Mouse (Mus musculus): ENCODE measurements around the gene Slco2a1. TPM values are rescaled to one million over a fixed set of nuclear protein-coding genes. Genes with fewer than 3 reads are reported as not detected.
"Not testable (repeated sequence)": the region's sequence is repeated elsewhere in the genome, so short reads cannot be mapped to it uniquely, and the experiment has no call there.

Gene Slco2a1
- polyA plus RNA-seq, 1 experiment from 2014 or later, result 5.6 TPM

- 0% methylated on average over 19 of the region's 19 CpGs for WGBS
- ATAC-seq (replicated peaks; ENCODE audit: low FRiP score), result peak; percentile 87
- 0 out of 2 replicates have a peak overlapping the region, but pooled peaks have one; percentile 43 for H3K9ac ChIP-seq
Measured at GRCm38 (mm10) chr9:103092248-103092647, 103.7 kb downstream of the Slco2a1 start.

GRCm38 (mm10) chr9:103093681-103094080, 105.2 kb downstream of the Slco2a1 start:
- Histone ChIP-seq H3K36me3 (no peaks in the 10 kb centered on the region), H3K9ac (no peak overlapping the region), H3K27ac (no peak overlapping the region), H3K27me3 (no peaks in the 10 kb centered on the region), H3K4me1 (peaks cover 25% of the 10 kb centered on the region), H3K9me3 (replicated peaks) (no peaks in the 10 kb centered on the region), H3K4me3 (replicated peaks) (no peak overlapping the region), H3K4me2 (no peak overlapping the region)
- no peak for ATAC-seq (replicated peaks; ENCODE audit: low FRiP score)
- WGBS, result 74% methylated on average over 3 of the region's 3 CpGs

More at GRCm38 (mm10) chr9:103092248-103092647, 103.7 kb downstream of the Slco2a1 start:
- H3K27ac ChIP-seq, result peak overlapping the region; percentile 48; the same call in 1 of the 2 replicates
- H3K9me3 ChIP-seq (replicated peaks), result no peaks in the 10 kb centered on the region
- no peaks in the 10 kb centered on the region for H3K36me3 ChIP-seq
- peaks cover 25% of the 10 kb centered on the region for H3K4me1 ChIP-seq
- no peaks in the 10 kb centered on the region for H3K27me3 ChIP-seq
- peak overlapping the region; percentile 91 for H3K4me2 ChIP-seq
- H3K4me3 ChIP-seq (replicated peaks), result peak overlapping the region; percentile 51

GRCm38 (mm10) chr9:103108341-103108798, 119.9 kb downstream of the Slco2a1 start:
- H3K9ac ChIP-seq; H3K27ac ChIP-seq; H3K36me3 ChIP-seq; H3K9me3 ChIP-seq (replicated peaks): not testable (repeated sequence)
- ATAC-seq (replicated peaks; ENCODE audit: low FRiP score), result peak; percentile 44; the same call in 1 of the 2 replicates
- H3K27me3 ChIP-seq, result peaks cover 38% of the 10 kb centered on the region
- WGBS, result 18% methylated on average over 8 of the region's 14 CpGs
- peak overlapping the region; percentile 58 for H3K4me2 ChIP-seq
- peak overlapping the region; percentile 54 for H3K4me3 ChIP-seq (replicated peaks)
- H3K4me1 ChIP-seq, result peaks cover 39% of the 10 kb centered on the region

GRCm38 (mm10) chr9:103108943-103109670, 120.6 kb downstream of the Slco2a1 start:
- no peaks in the 10 kb centered on the region for H3K36me3 ChIP-seq
- H3K4me3 ChIP-seq (replicated peaks), result peak overlapping the region; percentile 54
- 33% methylated on average over 18 of the region's 18 CpGs for WGBS
- peak overlapping the region; percentile 63 for H3K4me2 ChIP-seq
- H3K9me3 ChIP-seq (replicated peaks), result no peaks in the 10 kb centered on the region
- H3K27ac ChIP-seq, result 0 out of 2 replicates have a peak overlapping the region, but pooled peaks have one; percentile 22
- no peak for ATAC-seq (replicated peaks; ENCODE audit: low FRiP score)
- H3K9ac ChIP-seq, result peak overlapping the region; percentile 50
- peaks cover 45% of the 10 kb centered on the region for H3K27me3 ChIP-seq
- peaks cover 40% of the 10 kb centered on the region for H3K4me1 ChIP-seq

GRCm38 (mm10) chr9:103109911-103110310, 121.4 kb downstream of the Slco2a1 start:
- H3K9ac ChIP-seq, result no peak overlapping the region
- peaks cover 53% of the 10 kb centered on the region for H3K27me3 ChIP-seq
- no peak overlapping the region for H3K27ac ChIP-seq
- H3K4me3 ChIP-seq (replicated peaks), result no peak overlapping the region
- no peaks in the 10 kb centered on the region for H3K36me3 ChIP-seq
- whole genome bisulfite sequencing, result 64% methylated on average over 2 of the region's 2 CpGs
- no peak overlapping the region; the same call in 1 of the 2 replicates for H3K4me2 ChIP-seq
- H3K9me3 ChIP-seq (replicated peaks), result no peaks in the 10 kb centered on the region
- ATAC-seq (replicated peaks; ENCODE audit: low FRiP score), result no peak
- H3K4me1 ChIP-seq, result peaks cover 40% of the 10 kb centered on the region

GRCm38 (mm10) chr9:103110727-103111501, 122.4 kb downstream of the Slco2a1 start:
- H3K27me3 ChIP-seq, result peaks cover 58% of the 10 kb centered on the region
- ATAC-seq (replicated peaks; ENCODE audit: low FRiP score), result no peak
- 16% methylated on average over 18 of the region's 18 CpGs for WGBS

GRCm38 (mm10) chr9:103111621-103112470, 123.3 kb downstream of the Slco2a1 start, which contains the start of gene Rab6b:
Gene Rab6b, plus strand, starts transcription at chr9:103111787.
- under 1% methylated on average over 52 of the region's 81 CpGs for WGBS

More at GRCm38 (mm10) chr9:103110727-103111501, 122.4 kb downstream of the Slco2a1 start:
- peak overlapping the region; percentile 71 for H3K9ac ChIP-seq
- peaks cover 40% of the 10 kb centered on the region for H3K4me1 ChIP-seq
- peak overlapping the region; percentile 71 for H3K4me3 ChIP-seq (replicated peaks)
- no peaks in the 10 kb centered on the region for H3K9me3 ChIP-seq (replicated peaks)
- H3K4me2 ChIP-seq, result peak overlapping the region; percentile 98
- 0 out of 2 replicates have a peak overlapping the region, but pooled peaks have one; percentile 13 for H3K27ac ChIP-seq
- no peaks in the 10 kb centered on the region for H3K36me3 ChIP-seq

GRCm38 (mm10) chr9:103112471-103113271, 124.2 kb downstream of the Slco2a1 start:
- 2% methylated on average over 34 of the region's 35 CpGs for WGBS
- Histone ChIP-seq H3K36me3 (no peaks in the 10 kb centered on the region), H3K27me3 (peaks cover 58% of the 10 kb centered on the region), H3K9me3 (replicated peaks) (no peaks in the 10 kb centered on the region), H3K9ac (peak overlapping the region; percentile 71), H3K27ac (no peak overlapping the region), H3K4me2 (peak overlapping the region; percentile 98), H3K4me1 (peaks cover 40% of the 10 kb centered on the region), H3K4me3 (replicated peaks) (peak overlapping the region; percentile 71)
- ATAC-seq (replicated peaks; ENCODE audit: low FRiP score), result peak; percentile 27; the same call in 1 of the 2 replicates

More at GRCm38 (mm10) chr9:103111621-103112470, 123.3 kb downstream of the Slco2a1 start, which contains the start of gene Rab6b:
- peaks cover 40% of the 10 kb centered on the region for H3K4me1 ChIP-seq
- peaks cover 58% of the 10 kb centered on the region for H3K27me3 ChIP-seq
- peak within 1 kb of the TSS; percentile 71 for H3K9ac ChIP-seq
- H3K9me3 ChIP-seq (replicated peaks), result no peaks in the 10 kb centered on the region
- H3K4me2 ChIP-seq, result peak within 1 kb of the TSS; percentile 98
- H3K4me3 ChIP-seq (replicated peaks), result peak within 1 kb of the TSS; percentile 71
- H3K27ac ChIP-seq, result 0 out of 2 replicates have a peak within 1 kb of the TSS, but pooled peaks have one; percentile 13
- peak; percentile 45 for ATAC-seq (replicated peaks; ENCODE audit: low FRiP score)
- H3K36me3 ChIP-seq, result no peaks in the 10 kb centered on the region

- peak overlapping the region; percentile 98; the same call in 1 of the 2 replicates for H3K4me2 ChIP-seq
- ATAC-seq (replicated peaks; ENCODE audit: low FRiP score), result 0 out of 2 replicates have a peak, but pooled peaks have one; percentile 22
- no peak overlapping the region for H3K9ac ChIP-seq
- no peaks in the 10 kb centered on the region for H3K36me3 ChIP-seq
- H3K9me3 ChIP-seq (replicated peaks), result no peaks in the 10 kb centered on the region
- peaks cover 58% of the 10 kb centered on the region for H3K27me3 ChIP-seq
- WGBS, result 28% methylated on average over 10 of the region's 11 CpGs
- H3K27ac ChIP-seq, result no peak overlapping the region
- H3K4me3 ChIP-seq (replicated peaks), result peak overlapping the region; percentile 71
- H3K4me1 ChIP-seq, result peaks cover 40% of the 10 kb centered on the region
Measured at GRCm38 (mm10) chr9:103113351-103113750, 124.8 kb downstream of the Slco2a1 start.

- no peak overlapping the region for H3K9ac ChIP-seq
- no peaks in the 10 kb centered on the region for H3K9me3 ChIP-seq (replicated peaks)
- H3K4me3 ChIP-seq (replicated peaks), result no peak overlapping the region
- no peak overlapping the region for H3K27ac ChIP-seq
- peaks cover 58% of the 10 kb centered on the region for H3K27me3 ChIP-seq
- H3K4me1 ChIP-seq, result peaks cover 37% of the 10 kb centered on the region
- no peak overlapping the region for H3K4me2 ChIP-seq
- no peaks in the 10 kb centered on the region for H3K36me3 ChIP-seq
- WGBS, result 84% methylated on average over 8 of the region's 8 CpGs
- no peak for ATAC-seq (replicated peaks; ENCODE audit: low FRiP score)
Measured at GRCm38 (mm10) chr9:103114326-103114725, 125.8 kb downstream of the Slco2a1 start.
